Mouse (Mus musculus) thymus, adult 2 months (tissue): ENCODE data around the gene Lmo1. TPM values are rescaled to one million over a fixed set of nuclear protein-coding genes. Genes with fewer than 3 reads are reported as not detected.

Source experiments
- DNase-seq: peaks from one replicate; pipeline ENCODE4 v3.0.0; 2021
- H3K27ac ChIP-seq: fragments of 200-500 bp; 2 replicates; pipeline ENCODE4 v1.5.1; 2012; ENCODE audit warnings: low read length, control low read depth; ENCODE audit not compliant: control insufficient read depth, insufficient read depth
- H3K27me3 ChIP-seq: fragments of 200-500 bp; 2 replicates; pipeline ENCODE4 v1.6.1; 2012; ENCODE audit warnings: mild to moderate bottlenecking, low read length, moderate library complexity, mixed read lengths; ENCODE audit not compliant: control insufficient read depth, insufficient read depth
- H3K36me3 ChIP-seq: fragments of 200-500 bp; 2 replicates; pipeline ENCODE4 v1.6.1; 2012; ENCODE audit warnings: mild to moderate bottlenecking, low read length, moderate library complexity; ENCODE audit not compliant: control insufficient read depth, insufficient read depth
- H3K4me1 ChIP-seq: fragments of 200-500 bp; replicated peaks from 2 replicates; pipeline ENCODE4 v1.6.1; 2012; ENCODE audit warnings: low read length; ENCODE audit not compliant: control insufficient read depth, insufficient read depth
- H3K4me3 ChIP-seq: fragments of 200-500 bp; 2 replicates; pipeline ENCODE4 v1.5.1; 2012; ENCODE audit warnings: mild to moderate bottlenecking, low read length, control low read depth, moderate library complexity; ENCODE audit not compliant: control insufficient read depth, insufficient read depth
- CTCF ChIP-seq: fragments of 200-500 bp; IDR thresholded peaks from 2 replicates; pipeline ENCODE4 v1.5.1; 2012; ENCODE audit warnings: mild to moderate bottlenecking, control low read depth, low read length, moderate library complexity, borderline replicate concordance; ENCODE audit not compliant: control insufficient read depth, poor library complexity, insufficient read depth; ENCODE audit errors: extremely low read depth
- POLR2A ChIP-seq: fragments of 200-500 bp; IDR thresholded peaks from 2 replicates; pipeline ENCODE4 v1.6.1; 2012; ENCODE audit warnings: mild to moderate bottlenecking, low read length, control low read depth, moderate library complexity; ENCODE audit not compliant: control insufficient read depth, poor library complexity, insufficient read depth; ENCODE audit errors: extremely low read depth
- WGBS: fragments of 180-500 bp; shearing (Covaris S2); methylation state at CpG from one replicate; pipeline ENCODE4 v1.1.7; 2018; 5-methylcytosine and 5-hydroxymethylcytosine counted together
- polyA plus RNA-seq: library from polyadenylated mRNA; depleted of rRNA; stranded (reverse); fragments of >200 nt; gene quantifications from 2 replicates; pipeline ENCODE4 v1.2.3, GENCODE M21; 2012

The Lmo1 gene
- polyA plus RNA-seq, 1 experiment: 6.7 TPM

GRCm38 (mm10) chr7:109142564-109142963 is 32.4 kb downstream of the Lmo1 start:
- no peak for TF ChIP-seq POLR2A
- TF ChIP-seq CTCF: no peak
- DNase-seq: no peak
- WGBS: 77% methylated on average over 2 of the region's 2 CpGs
- Histone ChIP-seq H3K4me1 (no peaks in the 10 kb centered on the region), H3K27ac (no peak overlapping the region), H3K27me3 (no peaks in the 10 kb centered on the region), H3K4me3 (no peak overlapping the region), H3K36me3 (no peaks in the 10 kb centered on the region)

- DNase-seq: no peak
- Histone ChIP-seq H3K27ac (no peak overlapping the region), H3K27me3 (no peaks in the 10 kb centered on the region), H3K4me3 (no peak overlapping the region), H3K36me3 (no peaks in the 10 kb centered on the region), H3K4me1 (no peaks in the 10 kb centered on the region)
- TF ChIP-seq POLR2A (no peak), CTCF (no peak)
- 86% methylated on average over 3 of the region's 3 CpGs for WGBS
Observed at GRCm38 (mm10) chr7:109141753-109142152, 33.3 kb downstream of the Lmo1 start.

GRCm38 (mm10) chr7:109141054-109141453 is 34.0 kb downstream of the Lmo1 start:
- no peaks in the 10 kb centered on the region for H3K27me3 ChIP-seq
- no peaks in the 10 kb centered on the region for H3K36me3 ChIP-seq
- no peak for TF ChIP-seq POLR2A
- no peak for TF ChIP-seq CTCF
- no peaks in the 10 kb centered on the region for H3K4me1 ChIP-seq
- H3K4me3 ChIP-seq: no peak overlapping the region
- 86% methylated on average over 2 of the region's 2 CpGs for WGBS
- H3K27ac ChIP-seq: no peak overlapping the region
- no peak for DNase-seq

GRCm38 (mm10) chr7:109139405-109139804 is 35.6 kb downstream of the Lmo1 start:
- DNase-seq: peak; percentile 71
- H3K27me3 ChIP-seq: no peaks in the 10 kb centered on the region
- TF ChIP-seq POLR2A: no peak
- TF ChIP-seq CTCF: peak; percentile 52; the same call in 1 of the 2 replicates
- no peaks in the 10 kb centered on the region for H3K36me3 ChIP-seq
- H3K4me1 ChIP-seq: no peaks in the 10 kb centered on the region
- no peak overlapping the region for H3K27ac ChIP-seq
- no peak overlapping the region for H3K4me3 ChIP-seq
- WGBS: 25% methylated on average over 3 of the region's 3 CpGs

- no peak for DNase-seq
- H3K4me3 ChIP-seq: no peak overlapping the region
- over 99% methylated on average over 8 of the region's 8 CpGs for WGBS
- TF ChIP-seq POLR2A (no peak), CTCF (no peak)
- H3K4me1 ChIP-seq: no peaks in the 10 kb centered on the region
- no peak overlapping the region for H3K27ac ChIP-seq
- H3K27me3 ChIP-seq: no peaks in the 10 kb centered on the region
- no peaks in the 10 kb centered on the region for H3K36me3 ChIP-seq
Observed at GRCm38 (mm10) chr7:109137441-109137840, 37.6 kb downstream of the Lmo1 start.

GRCm38 (mm10) chr7:109131565-109131964 is 43.4 kb downstream of the Lmo1 start:
- Histone ChIP-seq H3K27me3 (no peaks in the 10 kb centered on the region), H3K36me3 (no peaks in the 10 kb centered on the region), H3K4me3 (no peak overlapping the region), H3K27ac (no peak overlapping the region), H3K4me1 (no peaks in the 10 kb centered on the region)
- DNase-seq: no peak
- WGBS: 62% methylated on average over 2 of the region's 2 CpGs
- TF ChIP-seq CTCF (no peak), POLR2A (no peak)
